Mouse (Mus musculus) lung, postnatal 0 days (tissue): ENCODE results near the gene Pam.

Experiments used
- CTCF ChIP-seq: IDR thresholded peaks from 2 replicates; pipeline ENCODE4 v1.5.1; 2016; ENCODE audit warnings: antibody characterized with exemption, mild to moderate bottlenecking
- EP300 ChIP-seq: IDR thresholded peaks from 2 replicates; pipeline ENCODE4 v1.6.1; 2016; ENCODE audit warnings: antibody characterized with exemption, mild to moderate bottlenecking, control low read depth

- TF ChIP-seq CTCF, result peak; percentile 39
- no peak for TF ChIP-seq EP300
Observed at GRCm38 (mm10) chr1:97976072-97976471, 119.4 kb downstream of the Pam start.
